Mouse (Mus musculus) G1E (cell line): ENCODE data around the gene Bco1.

ENCODE experiments used
- CTCF ChIP-seq: IDR thresholded peaks from 2 replicates; pipeline ENCODE4 v1.5.1; 2012; ENCODE audit warnings: low read depth, low read length, inconsistent platforms, mixed read lengths
- GATA1 ChIP-seq: IDR thresholded peaks from 2 replicates; pipeline ENCODE4 v1.6.1; 2012; ENCODE audit warnings: borderline replicate concordance, low read length, inconsistent platforms, mixed read lengths
- TAL1 ChIP-seq: conservative IDR thresholded peaks from 2 replicates; pipeline ENCODE4 v1.6.1; 2012; ENCODE audit warnings: low read depth, low read length, inconsistent platforms, mixed read lengths

GRCm38 (mm10) chr8:117164912-117165311 is 69.3 kb downstream of the Bco1 start:
- TF ChIP-seq CTCF (no peak), GATA1 (no peak), TAL1 (no peak)
